Mouse (Mus musculus) heart, embryonic 12.5 days (tissue): ENCODE results near the gene Nell2. TPM values are rescaled to one million over a fixed set of nuclear protein-coding genes. Genes with fewer than 3 reads are reported as not detected.
A peak's percentile ranks its signal among the peaks of the same experiment; 100 is the strongest.

ENCODE experiments used
- ATAC-seq: fragments of 200-750 bp; cut with Nextera tagmentation; 2 replicates; pipeline ENCODE4 v1.8.0; 2017; ENCODE audit warnings: moderate TSS enrichment, moderate library complexity; ENCODE audit not compliant: insufficient number of reproducible peaks, low FRiP score
- H3K27ac ChIP-seq: fragments of 300-500 bp; sonication (generic); 2 replicates; pipeline ENCODE4 v1.5.1; 2016; ENCODE audit warnings: mild to moderate bottlenecking, moderate library complexity; ENCODE audit not compliant: poor library complexity, severe bottlenecking
- H3K27me3 ChIP-seq: fragments of 300-500 bp; sonication (generic); replicated peaks from 2 replicates; pipeline ENCODE4 v1.6.1; 2016; ENCODE audit warnings: mild to moderate bottlenecking, moderate library complexity
- H3K36me3 ChIP-seq: fragments of 300-500 bp; sonication (generic); 2 replicates; pipeline ENCODE4 v1.6.1; 2016; ENCODE audit warnings: mild to moderate bottlenecking, moderate library complexity
- H3K4me1 ChIP-seq: fragments of 300-500 bp; sonication (generic); replicated peaks from 2 replicates; pipeline ENCODE4 v1.6.1; 2016; ENCODE audit warnings: mild to moderate bottlenecking
- H3K4me2 ChIP-seq: fragments of 300-500 bp; sonication (generic); 2 replicates; pipeline ENCODE4 v1.6.1; 2016; ENCODE audit warnings: mild to moderate bottlenecking, moderate library complexity
- H3K4me3 ChIP-seq: fragments of 300-500 bp; sonication (generic); 2 replicates; pipeline ENCODE4 v1.5.1; 2016; ENCODE audit warnings: mild to moderate bottlenecking
- H3K9ac ChIP-seq: fragments of 300-500 bp; sonication (generic); 2 replicates; pipeline ENCODE4 v1.6.1; 2016; ENCODE audit warnings: mild to moderate bottlenecking, moderate library complexity
- H3K9me3 ChIP-seq: fragments of 300-500 bp; sonication (generic); replicated peaks from 2 replicates; pipeline ENCODE4 v1.6.1; 2016; ENCODE audit warnings: mild to moderate bottlenecking, moderate library complexity
- WGBS: fragments of 180-500 bp; shearing (Covaris S2); methylation state at CpG from one replicate; pipeline ENCODE4 v1.1.7; 2016; 5-methylcytosine and 5-hydroxymethylcytosine counted together
- polyA plus RNA-seq: library from polyadenylated mRNA; unstranded; fragments of >200 nt; fragmentation: Nextera tagmentation; extraction: Ambion mirVana; gene quantifications from 2 replicates; pipeline ENCODE4 v1.2.1, GENCODE M21; 2016

Gene Nell2
- polyA plus RNA-seq, 1 experiment from 2014 or later: 0.93 TPM

- no peak overlapping the region for H3K4me3 ChIP-seq
- no peak for ATAC-seq
- 67% methylated on average over 2 of the region's 2 CpGs for WGBS
- H3K9me3 ChIP-seq: no peaks in the 10 kb centered on the region
- no peak overlapping the region for H3K27ac ChIP-seq
- H3K9ac ChIP-seq: no peak overlapping the region
- no peaks in the 10 kb centered on the region for H3K27me3 ChIP-seq
- H3K4me1 ChIP-seq: no peaks in the 10 kb centered on the region
- no peaks in the 10 kb centered on the region for H3K36me3 ChIP-seq
- no peak overlapping the region for H3K4me2 ChIP-seq
Observed at GRCm38 (mm10) chr15:95145118-95145517, 383.2 kb downstream of the Nell2 start.

- Histone ChIP-seq H3K4me2 (no peak overlapping the region), H3K27me3 (no peaks in the 10 kb centered on the region), H3K9ac (no peak overlapping the region), H3K4me3 (no peak overlapping the region), H3K9me3 (no peaks in the 10 kb centered on the region), H3K27ac (no peak overlapping the region), H3K4me1 (no peaks in the 10 kb centered on the region), H3K36me3 (no peaks in the 10 kb centered on the region)
- WGBS: 70% methylated on average over 2 of the region's 2 CpGs
- no peak for ATAC-seq
Observed at GRCm38 (mm10) chr15:95144131-95144530, 384.2 kb downstream of the Nell2 start.

GRCm38 (mm10) chr15:95138709-95139409 lies 389.5 kb downstream of the Nell2 start:
- 63% methylated on average over 12 of the region's 12 CpGs for WGBS
- Histone ChIP-seq H3K4me3 (no peak overlapping the region), H3K4me1 (no peaks in the 10 kb centered on the region), H3K27me3 (no peaks in the 10 kb centered on the region), H3K27ac (no peak overlapping the region), H3K36me3 (no peaks in the 10 kb centered on the region), H3K4me2 (no peak overlapping the region), H3K9me3 (no peaks in the 10 kb centered on the region), H3K9ac (no peak overlapping the region)
- no peak for ATAC-seq

DNA sequence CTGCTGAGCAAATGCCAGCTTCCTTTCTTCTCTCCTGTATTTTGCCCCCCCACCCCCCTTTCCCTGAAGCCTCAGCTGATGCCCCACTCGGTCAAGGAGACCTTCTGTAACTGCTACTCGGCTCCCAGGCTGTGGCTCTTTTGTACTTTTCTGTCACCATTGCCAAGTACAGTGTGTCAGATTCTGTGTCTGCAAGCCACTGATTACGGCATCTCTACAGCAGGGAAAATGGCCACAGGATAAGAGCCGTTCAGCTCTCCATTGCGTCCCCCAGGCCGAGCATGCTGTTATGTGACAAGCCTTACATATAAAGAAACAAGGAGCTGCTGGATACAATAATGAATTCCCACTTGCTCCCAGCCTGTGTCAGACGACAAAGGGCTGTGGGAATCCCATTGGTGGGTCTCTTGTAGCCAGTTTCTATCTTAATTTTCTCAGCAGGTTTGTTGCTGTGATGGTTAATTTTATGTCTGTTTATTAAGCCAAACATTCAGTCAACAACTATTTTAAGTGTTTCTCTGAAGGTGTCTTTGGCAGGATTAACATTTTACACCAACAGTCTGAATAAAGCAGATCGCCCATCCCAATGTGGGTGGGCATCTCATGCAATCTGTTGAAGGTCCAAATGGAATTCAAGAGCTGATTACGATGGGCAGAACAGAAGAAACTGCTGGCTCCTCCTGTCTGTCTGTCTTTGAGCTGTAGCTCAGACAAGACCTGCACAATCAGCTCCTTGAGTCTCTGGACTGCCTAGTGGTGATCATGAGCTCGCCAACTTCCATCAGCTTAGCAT lies 391.1 kb downstream of the Nell2 start:
- WGBS: 61% methylated on average over 10 of the region's 10 CpGs
- Histone ChIP-seq H3K36me3 (no peaks in the 10 kb centered on the region), H3K4me1 (no peaks in the 10 kb centered on the region), H3K9me3 (no peaks in the 10 kb centered on the region), H3K27me3 (no peaks in the 10 kb centered on the region), H3K4me3 (no peak overlapping the region), H3K9ac (no peak overlapping the region), H3K4me2 (no peak overlapping the region), H3K27ac (no peak overlapping the region)
- ATAC-seq: no peak

DNA sequence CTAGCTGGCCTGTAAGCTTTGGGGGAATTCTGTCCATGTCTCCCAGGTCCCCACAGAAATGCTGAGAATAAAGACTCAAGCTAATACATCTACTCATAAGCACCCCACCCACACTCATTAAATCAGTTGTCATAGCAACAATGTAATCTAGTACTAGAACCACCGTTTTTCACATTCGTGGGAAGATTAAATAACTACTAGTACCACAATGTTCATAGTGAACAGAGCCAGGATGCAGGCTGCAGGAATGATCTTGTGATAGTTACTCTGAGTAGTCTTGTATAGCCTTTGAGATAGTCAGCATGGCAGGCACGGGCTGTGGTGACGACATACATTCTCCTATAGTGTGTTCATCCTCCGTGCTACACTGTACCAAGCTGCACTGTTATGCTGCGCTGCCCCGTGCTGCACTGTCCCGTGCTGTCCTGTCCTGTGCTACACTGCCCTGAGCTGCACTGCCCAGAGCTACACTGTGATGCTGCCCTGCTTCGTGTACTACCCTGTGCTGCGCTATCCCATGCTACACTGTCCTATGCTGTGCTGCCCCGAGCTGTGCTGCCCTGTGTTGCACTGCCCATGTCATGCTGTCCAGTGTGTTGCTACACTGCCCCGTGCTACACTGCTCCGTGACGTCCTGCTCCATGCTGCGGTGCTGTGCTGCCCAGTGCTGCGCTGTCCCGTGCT lies 392.3 kb downstream of the Nell2 start:
- no peaks in the 10 kb centered on the region for H3K4me1 ChIP-seq
- 0 out of 2 replicates have a peak, but pooled peaks have one; percentile 36 for ATAC-seq
- no peak overlapping the region for H3K4me3 ChIP-seq
- 85% methylated on average over 17 of the region's 17 CpGs for WGBS
- H3K4me2 ChIP-seq: no peak overlapping the region
- no peaks in the 10 kb centered on the region for H3K9me3 ChIP-seq
- no peak overlapping the region for H3K27ac ChIP-seq
- H3K9ac ChIP-seq: no peak overlapping the region
- no peaks in the 10 kb centered on the region for H3K27me3 ChIP-seq
- H3K36me3 ChIP-seq: no peaks in the 10 kb centered on the region

GRCm38 (mm10) chr15:95131401-95131800 lies 397.0 kb downstream of the Nell2 start:
- Histone ChIP-seq H3K9me3 (no peaks in the 10 kb centered on the region), H3K4me2 (no peak overlapping the region), H3K9ac (no peak overlapping the region), H3K36me3 (no peaks in the 10 kb centered on the region), H3K4me3 (no peak overlapping the region), H3K27me3 (no peaks in the 10 kb centered on the region), H3K27ac (no peak overlapping the region), H3K4me1 (no peaks in the 10 kb centered on the region)
- ATAC-seq: no peak
- 67% methylated on average over 4 of the region's 4 CpGs for WGBS

- no peak overlapping the region for H3K4me2 ChIP-seq
- no peak for ATAC-seq
- WGBS: 80% methylated on average over 4 of the region's 4 CpGs
- no peak overlapping the region for H3K4me3 ChIP-seq
- H3K27me3 ChIP-seq: no peaks in the 10 kb centered on the region
- H3K9me3 ChIP-seq: no peaks in the 10 kb centered on the region
- H3K9ac ChIP-seq: no peak overlapping the region
- H3K27ac ChIP-seq: no peak overlapping the region
- H3K4me1 ChIP-seq: no peaks in the 10 kb centered on the region
- H3K36me3 ChIP-seq: no peaks in the 10 kb centered on the region
Observed at GRCm38 (mm10) chr15:95108626-95109025, 419.7 kb downstream of the Nell2 start.

- WGBS: 78% methylated on average over 8 of the region's 8 CpGs
- Histone ChIP-seq H3K4me2 (no peak overlapping the region), H3K9ac (no peak overlapping the region), H3K9me3 (no peaks in the 10 kb centered on the region), H3K4me3 (no peak overlapping the region), H3K27ac (no peak overlapping the region), H3K4me1 (no peaks in the 10 kb centered on the region), H3K27me3 (no peaks in the 10 kb centered on the region), H3K36me3 (no peaks in the 10 kb centered on the region)
- no peak for ATAC-seq
Observed at GRCm38 (mm10) chr15:95107246-95107809, 421.0 kb downstream of the Nell2 start.

- no peaks in the 10 kb centered on the region for H3K27me3 ChIP-seq
- ATAC-seq: no peak
- H3K9ac ChIP-seq: no peak overlapping the region
- H3K4me1 ChIP-seq: no peaks in the 10 kb centered on the region
- no peaks in the 10 kb centered on the region for H3K36me3 ChIP-seq
- no peak overlapping the region for H3K4me2 ChIP-seq
- H3K27ac ChIP-seq: no peak overlapping the region
- no peaks in the 10 kb centered on the region for H3K9me3 ChIP-seq
- no peak overlapping the region for H3K4me3 ChIP-seq
Observed at GRCm38 (mm10) chr15:95101522-95101921, 426.8 kb downstream of the Nell2 start.

DNA sequence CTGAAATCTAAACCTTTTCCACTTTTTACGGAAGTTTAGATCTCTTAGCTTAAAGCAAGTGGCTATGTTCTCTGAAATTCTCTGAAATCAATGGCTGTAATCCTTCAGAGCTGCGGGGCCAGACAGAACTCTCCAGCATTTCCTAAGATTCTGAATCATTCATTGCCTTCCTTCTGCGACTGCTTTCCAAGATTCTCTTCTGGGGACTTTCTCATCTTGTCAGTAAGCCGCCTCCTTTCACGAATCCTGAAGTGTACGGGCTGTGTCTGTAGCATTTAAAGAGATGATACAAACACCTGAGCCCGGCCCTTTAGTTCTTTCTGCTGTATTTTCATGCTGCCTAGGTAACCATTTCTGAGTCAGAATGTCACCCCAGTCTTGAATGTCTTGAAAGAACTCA lies 428.2 kb downstream of the Nell2 start:
- WGBS: 78% methylated on average over 7 of the region's 7 CpGs

GRCm38 (mm10) chr15:95085962-95086361 lies 442.4 kb downstream of the Nell2 start:
- no peaks in the 10 kb centered on the region for H3K36me3 ChIP-seq

More for the DNA sequence above, 428.2 kb downstream of the Nell2 start:
- Histone ChIP-seq H3K9ac (no peak overlapping the region), H3K9me3 (no peaks in the 10 kb centered on the region), H3K4me3 (no peak overlapping the region), H3K36me3 (no peaks in the 10 kb centered on the region), H3K4me2 (no peak overlapping the region), H3K27me3 (no peaks in the 10 kb centered on the region), H3K4me1 (no peaks in the 10 kb centered on the region), H3K27ac (no peak overlapping the region)
- no peak for ATAC-seq

More at GRCm38 (mm10) chr15:95085962-95086361, 442.4 kb downstream of the Nell2 start:
- H3K4me1 ChIP-seq: no peaks in the 10 kb centered on the region
- 75% methylated on average over 7 of the region's 7 CpGs for WGBS
- H3K9ac ChIP-seq: no peak overlapping the region
- no peaks in the 10 kb centered on the region for H3K27me3 ChIP-seq
- ATAC-seq: no peak
- no peak overlapping the region for H3K27ac ChIP-seq
- no peaks in the 10 kb centered on the region for H3K9me3 ChIP-seq
- no peak overlapping the region for H3K4me3 ChIP-seq
- no peak overlapping the region for H3K4me2 ChIP-seq
